In the genomic region with DNA sequence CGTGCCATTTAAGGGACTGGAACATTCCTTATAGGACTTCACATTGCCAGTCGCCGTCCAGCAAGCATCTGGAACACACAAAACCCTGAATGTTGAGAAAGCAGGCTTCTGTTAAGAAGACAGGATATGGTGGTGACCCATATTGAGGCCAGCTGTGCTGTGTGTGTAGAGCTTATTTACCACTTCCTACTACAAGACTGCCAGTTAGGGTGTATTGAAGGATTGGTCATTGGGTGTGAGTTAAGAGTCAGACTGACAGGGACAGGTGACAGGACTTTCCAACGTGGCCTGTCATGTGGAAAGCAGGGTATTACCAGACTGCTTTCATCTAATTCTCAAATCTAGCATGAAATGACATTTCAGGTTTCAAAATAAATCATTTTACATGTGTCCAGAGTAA, we compare ENCODE assay signal across 33 mouse cellular contexts. TPM values are rescaled to one million over a fixed set of nuclear protein-coding genes. Genes with fewer than 3 reads are reported as not detected.
DNase-seq lines count a peak whose midpoint lies in the region; ATAC-seq and TF ChIP-seq lines count a peak whose summit lies in the region.
"Had no signal": no experiment of that assay in that cellular context is flagged by ENCODE, and none has a peak within 500 bp of the region (broad histone marks: within the 10 kb centered on the region; RNA-seq: fewer than 3 reads in every experiment).

No protein-coding gene starts in this region.

- H3K9me3 ChIP-seq in midbrain, embryonic 16.5 days (replicated peaks; ENCODE audit: control insufficient read depth, low read length, poor library complexity, severe bottlenecking): no peaks in the 10 kb centered on the region
- H3K9me3 ChIP-seq: heart, embryonic 10.5 days; hindbrain, embryonic 10.5 days; liver, embryonic 15.5 days; midbrain, embryonic 12.5 days; neural tube, embryonic 12.5 days had no signal

- no peaks in the 10 kb centered on the region for H3K36me3 ChIP-seq in midbrain, embryonic 16.5 days (ENCODE audit: control insufficient read depth, insufficient read depth, low read length)
- H3K36me3 ChIP-seq: heart, embryonic 10.5 days; hindbrain, embryonic 10.5 days; liver, embryonic 15.5 days; midbrain, embryonic 12.5 days; neural tube, embryonic 12.5 days had no signal

- H3K4me3 ChIP-seq in lung, adult 2 months (replicated peaks; ENCODE audit: extremely low read depth, low read depth, low read length): no peak overlapping the region
- H3K4me3 ChIP-seq in midbrain, embryonic 16.5 days (ENCODE audit: low read depth, low read length): no peak overlapping the region
- H3K4me3 ChIP-seq: gastrocnemius, adult 2 months; heart, embryonic 10.5 days; hindbrain, embryonic 10.5 days; left cerebral cortex, adult 2 months; liver, embryonic 15.5 days; midbrain, embryonic 12.5 days; neural tube, embryonic 12.5 days had no signal

- no peaks in the 10 kb centered on the region for H3K27me3 ChIP-seq in midbrain, embryonic 16.5 days (ENCODE audit: control insufficient read depth, insufficient read depth, low read depth, low read length)
- H3K27me3 ChIP-seq: liver, embryonic 15.5 days; midbrain, embryonic 12.5 days; neural tube, embryonic 12.5 days had no signal

- TF ChIP-seq CTCF in lung, adult 2 months (IDR thresholded peaks at IDR 0.05; ENCODE audit: insufficient read depth, low read length): no peak

- no peak overlapping the region for H3K27ac ChIP-seq in midbrain, embryonic 16.5 days (ENCODE audit: low read length)
- H3K27ac ChIP-seq: gastrocnemius, adult 2 months; heart, embryonic 10.5 days; hindbrain, embryonic 10.5 days; left cerebral cortex, adult 2 months; liver, embryonic 15.5 days; midbrain, embryonic 12.5 days; neural tube, embryonic 12.5 days had no signal

- peak; percentile 38 for DNase-seq in CD4-positive, CD25-positive, alpha-beta regulatory T cell, adult 2 months (ENCODE audit: low read depth, low spot score)
- peak; percentile 5 for DNase-seq in mesoderm, embryonic 11.5 days (ENCODE audit: low read depth, low spot score)
- peak; percentile 35 for DNase-seq in thymus, postnatal 14 days
- DNase-seq in adrenal gland, postnatal 4 days (ENCODE audit: low spot score in 2 of 2): no peak
- no peak for DNase-seq in gastrocnemius, adult 8-10 months (ENCODE audit: low spot score in 2 of 2)
- DNase-seq in lung, adult 2 months: no peak
- DNase-seq: adrenal gland, postnatal 14 days; cerebellum, postnatal 10 days; gastrocnemius, adult 2 months; kidney, adult 2 months; kidney, postnatal 10 days; liver; lung, postnatal 4 days had no signal

- WGBS in lung, adult 2 months: 58% methylated on average over 4 of the region's 4 CpGs
- 78% methylated on average over 4 of the region's 4 CpGs for WGBS in midbrain, embryonic 16.5 days

- no peaks in the 10 kb centered on the region for H3K4me1 ChIP-seq in lung, adult 2 months (ENCODE audit: control insufficient read depth, insufficient read depth, low read length)
- H3K4me1 ChIP-seq in midbrain, embryonic 16.5 days (ENCODE audit: control insufficient read depth, insufficient read depth, low read length): no peaks in the 10 kb centered on the region
- H3K4me1 ChIP-seq: heart, embryonic 10.5 days; hindbrain, embryonic 10.5 days; liver, embryonic 15.5 days; midbrain, embryonic 12.5 days; neural tube, embryonic 12.5 days had no signal

- no peak for TF ChIP-seq POLR2A in lung, adult 2 months (IDR thresholded peaks at IDR 0.05; ENCODE audit: borderline replicate concordance, extremely low read depth, low read depth, low read length)

- H3K9ac ChIP-seq in midbrain, embryonic 16.5 days (ENCODE audit: low read depth, low read length): no peak overlapping the region
- H3K9ac ChIP-seq: liver, embryonic 15.5 days; midbrain, embryonic 12.5 days; neural tube, embryonic 12.5 days had no signal

- ATAC-seq in activated CD4-positive, CD25-positive, alpha-beta regulatory T cell, adult 4 months: peak; percentile 84
- no peak for ATAC-seq in midbrain, embryonic 16.5 days
- ATAC-seq: hindbrain, embryonic 16.5 days had no signal

- H3K4me2 ChIP-seq in midbrain, embryonic 16.5 days (ENCODE audit: low read length): no peak overlapping the region
- H3K4me2 ChIP-seq: liver, embryonic 15.5 days; midbrain, embryonic 12.5 days; neural tube, embryonic 12.5 days had no signal

RNA-seq across cellular contexts. Expression of gene Olfr530, which starts 1.8 kb away (rescaled TPM):
- not detected for polyA plus RNA-seq in activated CD4-positive, CD25-positive, alpha-beta regulatory T cell, adult 4 months (2017; shearing (Covaris generic))
- total RNA-seq in adrenal gland, postnatal 4 days (2021): not detected
- not detected for total RNA-seq in gastrocnemius, adult 8-10 months (2022)
- not detected in 2 replicates for polyA plus RNA-seq in lung, adult 2 months (2012; rRNA removed)
- polyA plus RNA-seq in midbrain, embryonic 16.5 days (2015; fragmentation: Nextera tagmentation; extraction: Ambion mirVana): not detected in 2 replicates
- total RNA-seq: adrenal gland, postnatal 14 days; gastrocnemius, adult 2 months; layer of hippocampus, postnatal 10 days; left cerebral cortex, adult 2 months; left cerebral cortex, postnatal 36 days; monocyte, adult 5-6 weeks had no signal
- polyA plus RNA-seq: brain, embryonic 14.5 days; forebrain, embryonic 11.5 days; gonadal fat pad, adult 2 months; heart, embryonic 10.5 days; heart, postnatal 0 days; hindbrain, embryonic 10.5 days; hindbrain, embryonic 16.5 days; kidney, adult 2 months; liver, embryonic 15.5 days; lung, embryonic 16.5 days; midbrain, embryonic 12.5 days; neural tube, embryonic 12.5 days; spleen, adult 2 months; testis, adult 2 months had no signal

RNA-seq across cellular contexts. Expression of gene Olfr60, which starts 12.8 kb away (rescaled TPM):
- 1 to 10 TPM in 1 of 2 experiments, not detected in 1; 1.3 TPM for polyA plus RNA-seq in activated CD4-positive, CD25-positive, alpha-beta regulatory T cell, adult 4 months (2017; shearing (Covaris generic))
- not detected for total RNA-seq in adrenal gland, postnatal 4 days (2021)
- not detected for total RNA-seq in gastrocnemius, adult 8-10 months (2022)
- 0.32 TPM in 1 of 2 replicates, not detected in the other for polyA plus RNA-seq in lung, adult 2 months (2012; rRNA removed)
- not detected in 2 replicates for polyA plus RNA-seq in midbrain, embryonic 16.5 days (2015; fragmentation: Nextera tagmentation; extraction: Ambion mirVana)
- total RNA-seq: adrenal gland, postnatal 14 days; gastrocnemius, adult 2 months; layer of hippocampus, postnatal 10 days; left cerebral cortex, adult 2 months; left cerebral cortex, postnatal 36 days; monocyte, adult 5-6 weeks had no signal
- polyA plus RNA-seq: brain, embryonic 14.5 days; embryonic facial prominence, embryonic 11.5 days; forebrain, embryonic 11.5 days; gonadal fat pad, adult 2 months; heart, embryonic 10.5 days; heart, postnatal 0 days; hindbrain, embryonic 10.5 days; hindbrain, embryonic 16.5 days; liver, embryonic 15.5 days; lung, embryonic 16.5 days; midbrain, embryonic 12.5 days; neural tube, embryonic 12.5 days; testis, adult 2 months had no signal

RNA-seq across cellular contexts. Expression of gene Olfr531, which starts 28.4 kb away (rescaled TPM):
- not detected for polyA plus RNA-seq in activated CD4-positive, CD25-positive, alpha-beta regulatory T cell, adult 4 months (2017; shearing (Covaris generic))
- total RNA-seq in adrenal gland, postnatal 4 days (2021): not detected
- total RNA-seq in gastrocnemius, adult 8-10 months (2022): not detected
- not detected in 2 replicates for polyA plus RNA-seq in lung, adult 2 months (2012; rRNA removed)
- not detected in 2 replicates for polyA plus RNA-seq in midbrain, embryonic 16.5 days (2015; fragmentation: Nextera tagmentation; extraction: Ambion mirVana)
- total RNA-seq: adrenal gland, postnatal 14 days; gastrocnemius, adult 2 months; layer of hippocampus, postnatal 10 days; left cerebral cortex, adult 2 months; left cerebral cortex, postnatal 36 days; monocyte, adult 5-6 weeks had no signal
- polyA plus RNA-seq: brain, embryonic 14.5 days; embryonic facial prominence, embryonic 11.5 days; forebrain, embryonic 11.5 days; gonadal fat pad, adult 2 months; heart, embryonic 10.5 days; heart, postnatal 0 days; hindbrain, embryonic 10.5 days; hindbrain, embryonic 16.5 days; kidney, adult 2 months; liver, embryonic 15.5 days; lung, embryonic 16.5 days; midbrain, embryonic 12.5 days; neural tube, embryonic 12.5 days; spleen, adult 2 months; testis, adult 2 months had no signal

RNA-seq across cellular contexts. Expression of gene Olfr527, which starts 40.5 kb away (rescaled TPM):
- under 1 TPM in 1 of 2 experiments, not detected in 1; 0.45 TPM for polyA plus RNA-seq in activated CD4-positive, CD25-positive, alpha-beta regulatory T cell, adult 4 months (2017; shearing (Covaris generic))
- not detected for total RNA-seq in adrenal gland, postnatal 4 days (2021)
- not detected for total RNA-seq in gastrocnemius, adult 8-10 months (2022)
- not detected in 2 replicates for polyA plus RNA-seq in lung, adult 2 months (2012; rRNA removed)
- polyA plus RNA-seq in midbrain, embryonic 16.5 days (2015; fragmentation: Nextera tagmentation; extraction: Ambion mirVana): not detected in 2 replicates
- total RNA-seq: adrenal gland, postnatal 14 days; gastrocnemius, adult 2 months; layer of hippocampus, postnatal 10 days; left cerebral cortex, adult 2 months; left cerebral cortex, postnatal 36 days; monocyte, adult 5-6 weeks had no signal
- polyA plus RNA-seq: brain, embryonic 14.5 days; embryonic facial prominence, embryonic 11.5 days; forebrain, embryonic 11.5 days; gonadal fat pad, adult 2 months; heart, embryonic 10.5 days; heart, postnatal 0 days; hindbrain, embryonic 10.5 days; hindbrain, embryonic 16.5 days; kidney, adult 2 months; liver, embryonic 15.5 days; lung, embryonic 16.5 days; midbrain, embryonic 12.5 days; neural tube, embryonic 12.5 days; spleen, adult 2 months; testis, adult 2 months had no signal

RNA-seq across cellular contexts. Expression of gene Olfr532, which starts 47.1 kb away (rescaled TPM):
- polyA plus RNA-seq in activated CD4-positive, CD25-positive, alpha-beta regulatory T cell, adult 4 months (2017; shearing (Covaris generic)): under 1 TPM in 1 of 2 experiments, not detected in 1; 0.29 TPM
- not detected for total RNA-seq in adrenal gland, postnatal 4 days (2021)
- not detected for total RNA-seq in gastrocnemius, adult 8-10 months (2022)
- not detected in 2 replicates for polyA plus RNA-seq in lung, adult 2 months (2012; rRNA removed)
- not detected in 2 replicates for polyA plus RNA-seq in midbrain, embryonic 16.5 days (2015; fragmentation: Nextera tagmentation; extraction: Ambion mirVana)
- total RNA-seq: adrenal gland, postnatal 14 days; gastrocnemius, adult 2 months; layer of hippocampus, postnatal 10 days; left cerebral cortex, adult 2 months; left cerebral cortex, postnatal 36 days; monocyte, adult 5-6 weeks had no signal
- polyA plus RNA-seq: brain, embryonic 14.5 days; embryonic facial prominence, embryonic 11.5 days; forebrain, embryonic 11.5 days; gonadal fat pad, adult 2 months; heart, embryonic 10.5 days; heart, postnatal 0 days; hindbrain, embryonic 10.5 days; hindbrain, embryonic 16.5 days; kidney, adult 2 months; liver, embryonic 15.5 days; lung, embryonic 16.5 days; midbrain, embryonic 12.5 days; neural tube, embryonic 12.5 days; spleen, adult 2 months; testis, adult 2 months had no signal

Comparison
In these comparisons a context has a peak if more than half of its experiments do, and no peak if none do; other contexts are left out.
1. DNase-seq: peak in CD4-positive, CD25-positive, alpha-beta regulatory T cell, adult 2 months (single experiment), mesoderm, embryonic 11.5 days (single experiment) and thymus, postnatal 14 days (single experiment); none in adrenal gland, postnatal 4 days (0 of 2), gastrocnemius, adult 8-10 months (0 of 2) and lung, adult 2 months (single experiment).